Mouse (Mus musculus) G1E (cell line): ENCODE results near the gene Hivep3. TPM values are rescaled to one million over a fixed set of nuclear protein-coding genes. Genes with fewer than 3 reads are reported as not detected.

Source experiments
- ATAC-seq: 2 replicates; pipeline ENCODE4 v1.8.0; 2016; ENCODE audit warnings: mild to moderate bottlenecking; ENCODE audit not compliant: insufficient number of reproducible peaks, poor library complexity, low FRiP score, severe bottlenecking; ENCODE audit errors: extremely low read depth
- DNase-seq: peaks from one replicate; pipeline ENCODE4 v3.0.0; 2012; ENCODE audit warnings: low spot score
- H3K27me3 ChIP-seq: 2 replicates; pipeline ENCODE4 v1.6.1; 2012; ENCODE audit warnings: mild to moderate bottlenecking, low read length, inconsistent platforms; ENCODE audit not compliant: insufficient read depth
- H3K36me3 ChIP-seq: replicated peaks from 2 replicates; pipeline ENCODE3; 2012; ENCODE audit warnings: mild to moderate bottlenecking, inconsistent platforms
- H3K4me1 ChIP-seq: 2 replicates; pipeline ENCODE4 v1.6.1; 2012; ENCODE audit warnings: low read depth, low read length, inconsistent platforms, mixed read lengths; ENCODE audit not compliant: insufficient read depth
- H3K4me3 ChIP-seq: 2 replicates; pipeline ENCODE4 v1.5.1; 2012; ENCODE audit warnings: low read depth, mild to moderate bottlenecking, inconsistent platforms, low read length, moderate library complexity, mixed read lengths
- H3K9me3 ChIP-seq: replicated peaks from 2 replicates; pipeline ENCODE4 v1.6.1; 2012; ENCODE audit warnings: inconsistent platforms
- CTCF ChIP-seq: IDR thresholded peaks from 2 replicates; pipeline ENCODE4 v1.5.1; 2012; ENCODE audit warnings: low read depth, low read length, inconsistent platforms, mixed read lengths
- GATA1 ChIP-seq: IDR thresholded peaks from 2 replicates; pipeline ENCODE4 v1.6.1; 2012; ENCODE audit warnings: borderline replicate concordance, low read length, inconsistent platforms, mixed read lengths
- GATA2 ChIP-seq: IDR thresholded peaks from 2 replicates; pipeline ENCODE4 v1.6.1; 2012; ENCODE audit warnings: low read depth, low read length, inconsistent platforms, borderline replicate concordance
- POLR2AphosphoS5 ChIP-seq: IDR thresholded peaks from 2 replicates; pipeline ENCODE4 v1.6.1; 2012; ENCODE audit warnings: low read depth, low read length, inconsistent platforms; ENCODE audit not compliant: insufficient replicate concordance
- TAL1 ChIP-seq: conservative IDR thresholded peaks from 2 replicates; pipeline ENCODE4 v1.6.1; 2012; ENCODE audit warnings: low read depth, low read length, inconsistent platforms, mixed read lengths
- polyA plus RNA-seq: library from polyadenylated mRNA; stranded (reverse); fragments of >175 nt; gene quantifications from 2 replicates; pipeline ENCODE4 v1.2.3, GENCODE M21; 2012
- total RNA-seq, 2 experiments: library from RNA; stranded (forward) in 1 of 2; stranded (reverse) in 1 of 2; fragments of 200-1000 nt in 1 of 2; fragments of >200 nt in 1 of 2; fragmentation: Nextera tagmentation in 1 of 2; gene quantifications; 2 replicates each; pipeline ENCODE4 v1.2.3; 2014 to 2017

The Hivep3 gene
- total and polyA plus RNA-seq, 3 experiments, result 0.49 TPM; not detected in 2

- no peaks in the 10 kb centered on the region for H3K27me3 ChIP-seq
- no peak for ATAC-seq
- TF ChIP-seq GATA2 (no peak), GATA1 (no peak), POLR2AphosphoS5 (no peak), TAL1 (no peak), CTCF (no peak)
- peaks cover 39% of the 10 kb centered on the region for H3K9me3 ChIP-seq
- no peak overlapping the region for H3K4me3 ChIP-seq
- H3K36me3 ChIP-seq, result no peaks in the 10 kb centered on the region
- no peak for DNase-seq
- no peaks in the 10 kb centered on the region for H3K4me1 ChIP-seq
Measured at GRCm38 (mm10) chr4:119896572-119896971, 163.0 kb downstream of the Hivep3 start.

GRCm38 (mm10) chr4:119897054-119897855 lies 163.7 kb downstream of the Hivep3 start:
- Histone ChIP-seq H3K4me1 (no peaks in the 10 kb centered on the region), H3K9me3 (peaks cover 45% of the 10 kb centered on the region), H3K4me3 (no peak overlapping the region), H3K27me3 (no peaks in the 10 kb centered on the region), H3K36me3 (no peaks in the 10 kb centered on the region)
- DNase-seq (no peak), ATAC-seq (no peak)
- TF ChIP-seq CTCF, result no peak
- no peak for TF ChIP-seq GATA1
- no peak for TF ChIP-seq POLR2AphosphoS5
- no peak for TF ChIP-seq TAL1
- TF ChIP-seq GATA2, result no peak

GRCm38 (mm10) chr4:119901556-119902491 lies 168.2 kb downstream of the Hivep3 start:
- Histone ChIP-seq H3K4me3 (no peak overlapping the region), H3K36me3 (no peaks in the 10 kb centered on the region), H3K9me3 (peaks cover 46% of the 10 kb centered on the region), H3K27me3 (no peaks in the 10 kb centered on the region), H3K4me1 (no peaks in the 10 kb centered on the region)
- TF ChIP-seq CTCF (no peak), TAL1 (no peak), GATA1 (no peak), POLR2AphosphoS5 (no peak), GATA2 (no peak)
- DNase-seq (no peak), ATAC-seq (no peak)

DNA sequence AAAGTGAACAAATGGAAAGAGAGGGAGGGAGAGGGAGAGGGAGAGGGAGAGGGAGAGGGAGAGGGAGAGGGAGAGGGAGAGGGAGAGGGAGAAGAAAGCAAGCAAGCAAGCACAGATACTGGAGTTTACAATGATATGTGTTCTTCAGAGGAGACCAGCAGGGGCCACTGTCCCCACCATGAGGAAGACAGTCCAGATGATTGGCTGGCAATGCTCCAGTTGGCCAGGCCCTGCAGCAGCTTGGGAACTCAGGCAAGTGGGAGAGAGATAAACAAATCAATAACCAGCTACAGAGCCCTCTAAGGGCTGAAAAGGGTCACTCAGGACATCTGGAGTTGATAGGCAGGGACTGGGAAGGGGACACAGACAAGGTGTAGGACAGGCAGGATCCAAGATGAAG lies 169.7 kb downstream of the Hivep3 start:
- H3K27me3 ChIP-seq, result no peaks in the 10 kb centered on the region
- ATAC-seq (no peak), DNase-seq (no peak)

GRCm38 (mm10) chr4:119903806-119904205 lies 170.2 kb downstream of the Hivep3 start:
- no peaks in the 10 kb centered on the region for H3K27me3 ChIP-seq
- DNase-seq, result no peak
- TF ChIP-seq POLR2AphosphoS5 (no peak), CTCF (no peak)
- no peaks in the 10 kb centered on the region for H3K4me1 ChIP-seq
- no peak overlapping the region for H3K4me3 ChIP-seq
- ATAC-seq, result no peak
- H3K9me3 ChIP-seq, result peaks cover 46% of the 10 kb centered on the region
- H3K36me3 ChIP-seq, result no peaks in the 10 kb centered on the region

More for the DNA sequence above, 169.7 kb downstream of the Hivep3 start:
- Histone ChIP-seq H3K4me3 (no peak overlapping the region), H3K4me1 (no peaks in the 10 kb centered on the region), H3K36me3 (no peaks in the 10 kb centered on the region), H3K9me3 (peaks cover 45% of the 10 kb centered on the region)
- no peak for TF ChIP-seq POLR2AphosphoS5

- Histone ChIP-seq H3K9me3 (peaks cover 51% of the 10 kb centered on the region), H3K4me3 (no peak overlapping the region), H3K4me1 (no peaks in the 10 kb centered on the region), H3K36me3 (no peaks in the 10 kb centered on the region), H3K27me3 (no peaks in the 10 kb centered on the region)
- no peak for ATAC-seq
- no peak for DNase-seq
- no peak for TF ChIP-seq TAL1
- no peak for TF ChIP-seq CTCF
- no peak for TF ChIP-seq POLR2AphosphoS5
- TF ChIP-seq GATA1, result no peak
- no peak for TF ChIP-seq GATA2
Measured at GRCm38 (mm10) chr4:119904296-119904695, 170.7 kb downstream of the Hivep3 start.
